Mouse (Mus musculus) layer of hippocampus, adult 18-20 months (tissue): Measurements from ENCODE around the gene Olfr776. TPM values are rescaled to one million over a fixed set of nuclear protein-coding genes. Genes with fewer than 3 reads are reported as not detected.
"Not testable (repeated sequence)": the region's sequence is repeated elsewhere in the genome, so short reads cannot be mapped to it uniquely, and the experiment has no call there.

Experiments used
- DNase-seq, 2 experiments: peaks; one replicate each; pipeline ENCODE4 v3.0.0; 2022; ENCODE audit warnings: low spot score in 2 of 2
- long read RNA-seq: library from polyadenylated mRNA; stranded (forward); transcript quantifications from one replicate; pipeline ENCODE4 v2.0.0, GENCODE M21; 2021
- total RNA-seq, 2 experiments: library from RNA; stranded (reverse); gene quantifications; 2 replicates each; pipeline ENCODE4 v1.2.3; 2021

The Olfr776 gene
- not detected for total RNA-seq
- long read RNA-seq, result 0 reads

DNA sequence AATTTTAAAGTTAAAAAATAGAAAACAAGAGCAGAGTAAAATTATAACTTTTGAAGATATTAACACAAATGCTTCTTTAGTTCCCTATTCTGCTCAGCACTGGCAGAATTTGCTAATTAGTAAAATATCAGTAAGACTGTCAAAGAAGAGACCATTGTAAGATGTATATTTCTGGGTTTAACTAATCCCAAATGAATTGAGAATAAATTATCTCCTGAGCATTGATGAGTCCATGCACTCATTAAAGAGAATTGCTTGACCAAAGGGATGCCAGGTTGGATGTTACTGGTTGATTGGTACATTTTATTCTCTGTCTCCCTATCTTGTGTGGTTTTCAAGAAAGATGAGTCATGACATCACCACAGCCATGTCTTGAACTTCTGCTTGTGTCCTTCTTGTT, at the start of gene Olfr776:
Olfr776 (plus strand) TSS at position 301 of the 400 bp plus-strand sequence.
- DNase-seq, result no peak

DNA sequence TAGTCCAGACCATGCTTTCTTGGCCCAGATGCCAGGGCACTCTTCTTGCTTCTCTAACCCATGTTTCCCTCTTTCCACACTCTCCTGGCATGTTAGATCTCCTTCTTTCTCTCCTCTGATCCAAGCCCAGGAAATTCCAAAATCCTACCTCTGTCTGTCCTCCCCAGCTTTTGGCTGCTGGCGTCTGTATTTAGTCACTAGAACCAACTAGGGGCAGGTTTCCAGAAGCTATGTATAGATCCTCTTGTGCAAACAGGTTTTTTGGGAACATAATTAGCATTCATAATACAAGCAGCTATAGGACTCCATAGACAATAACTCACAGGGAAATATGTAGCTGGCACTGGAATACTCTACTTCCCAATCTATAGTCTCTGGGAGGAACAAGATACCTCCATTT, 28.2 kb upstream of the Olfr776 start:
- DNase-seq, result no peak

DNA sequence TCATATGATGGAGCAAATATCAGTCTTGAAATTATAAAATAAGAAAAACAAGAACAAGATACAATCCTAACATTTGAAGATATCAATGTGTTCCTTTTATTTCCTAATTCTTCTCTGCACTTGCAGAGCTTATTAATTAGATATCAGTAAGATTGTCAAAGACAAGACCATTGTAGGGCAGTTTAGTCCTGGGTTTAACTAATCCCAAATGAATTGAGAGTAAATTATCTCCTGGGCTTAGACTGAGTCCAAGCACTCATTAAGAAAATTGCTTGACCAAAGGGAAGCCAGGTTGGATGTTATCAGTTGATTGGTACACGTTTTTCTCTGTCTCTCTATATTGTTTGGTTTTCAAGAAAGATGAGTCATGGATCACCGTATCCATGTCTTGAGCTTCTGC, 23.0 kb upstream of the Olfr776 start, which contains the start of gene Olfr774:
Olfr774 (plus strand) TSS at position 301 of the 400 bp plus-strand sequence.
- DNase-seq, result no peak

DNA sequence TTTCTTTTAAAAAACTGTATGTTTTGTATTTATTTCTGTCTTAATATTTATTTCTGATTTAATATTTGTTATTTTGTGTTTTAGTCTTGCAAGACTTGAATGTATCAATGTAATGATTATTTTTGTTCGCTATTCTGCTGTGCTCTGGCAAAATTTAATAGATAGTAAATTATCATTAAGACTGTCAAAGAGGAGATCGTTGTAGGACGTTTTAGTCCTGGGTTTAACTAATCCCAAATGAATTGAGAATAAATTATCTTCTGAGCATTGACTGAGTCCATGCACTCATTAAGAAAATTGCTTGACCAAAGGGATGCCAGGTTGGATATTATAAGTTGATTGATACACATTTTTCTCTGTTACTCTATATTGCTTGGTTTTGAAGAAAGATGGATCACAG, 10.8 kb upstream of the Olfr776 start, which contains the start of gene Olfr775:
Olfr775 (plus strand) TSS at position 301 of the 400 bp plus-strand sequence.
- DNase-seq, result no peak

DNA sequence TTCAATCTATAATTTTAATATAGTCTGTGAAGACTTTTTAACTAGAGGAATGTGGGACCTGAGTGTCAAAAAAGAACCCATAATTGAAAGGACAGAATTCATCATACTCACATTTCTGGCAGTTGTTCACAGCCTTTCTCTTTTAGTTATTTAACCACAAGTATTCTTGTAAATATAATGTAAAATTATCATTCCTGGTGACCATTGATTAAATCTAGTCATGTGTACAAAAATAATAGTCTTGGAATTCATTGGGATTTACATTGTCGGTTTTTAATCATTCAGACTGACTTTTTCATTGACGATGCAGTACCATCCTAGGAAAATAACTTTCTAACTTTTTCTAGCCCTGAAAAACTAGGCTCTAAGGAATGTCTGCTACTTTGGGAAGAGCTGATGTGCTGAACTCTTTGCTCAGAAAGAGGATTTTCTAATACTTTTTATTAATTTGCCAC, 12.2 kb downstream of the Olfr776 start, which contains the start of gene Olfr777:
Olfr777 (minus strand) TSS at position 405 of the 455 bp plus-strand sequence.
- no peak for DNase-seq

DNA sequence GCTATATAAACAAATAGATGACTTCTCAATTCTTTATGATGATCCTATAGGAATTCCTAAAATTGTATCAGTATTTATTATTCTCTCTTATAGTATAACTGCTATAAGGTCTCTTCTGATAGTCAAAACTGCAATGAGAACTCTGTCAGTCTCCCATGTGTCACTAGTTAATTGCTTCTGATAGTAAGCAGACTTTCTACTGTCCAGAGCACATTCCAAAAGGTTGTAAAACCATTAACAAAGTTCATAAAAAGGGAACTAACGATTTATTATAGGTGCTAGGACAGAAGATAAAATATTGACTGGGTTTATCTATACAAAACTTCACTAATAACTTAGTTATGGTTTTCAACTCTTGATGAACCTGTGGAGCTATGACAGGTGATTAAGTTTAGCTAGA, 54.0 kb downstream of the Olfr776 start:
- not testable (repeated sequence) for DNase-seq

DNA sequence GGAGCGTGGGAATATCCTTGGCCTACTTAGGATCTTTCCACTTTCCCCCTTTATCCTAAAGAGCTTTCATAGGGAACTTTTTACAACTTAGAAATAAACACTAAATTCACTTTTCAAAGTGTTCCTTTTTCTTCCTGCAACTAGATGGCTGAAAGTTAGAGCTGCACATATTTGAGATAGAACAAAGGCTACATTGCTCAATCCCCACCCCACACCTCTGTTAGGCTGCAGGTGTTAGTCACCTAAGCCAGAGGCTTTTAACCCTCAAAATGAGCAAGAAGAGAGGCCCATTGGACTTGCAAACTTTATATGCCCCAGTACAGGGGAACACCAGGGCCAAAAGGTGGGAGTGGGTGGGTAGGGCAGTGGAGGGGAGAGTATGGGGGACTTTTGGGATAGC, 54.6 kb downstream of the Olfr776 start:
- not testable (repeated sequence) for DNase-seq

Other genes with a start within 250 kb of the Olfr776 start
- not detected for gene Olfr763, start 248.3 kb upstream of the Olfr776 start, total RNA-seq
- not detected for gene Olfr764-ps1, start 219.2 kb upstream of the Olfr776 start, total RNA-seq
- gene Olfr765, start 209.1 kb upstream of the Olfr776 start, total RNA-seq, result not detected
- not detected for gene Olfr766-ps1, start 190.2 kb upstream of the Olfr776 start, total RNA-seq
- gene Olfr767, start 176.2 kb upstream of the Olfr776 start, total RNA-seq, result not detected
- gene Olfr768, start 159.8 kb upstream of the Olfr776 start, total RNA-seq, result not detected
- not detected for gene Olfr769, start 141.3 kb upstream of the Olfr776 start, total RNA-seq
- not detected for gene Olfr770, start 120.1 kb upstream of the Olfr776 start, total RNA-seq
- gene Olfr771, start 94.4 kb upstream of the Olfr776 start, total RNA-seq, result not detected
- not detected for gene Olfr772, start 81.2 kb upstream of the Olfr776 start, total RNA-seq
- not detected for gene Olfr773, start 71.7 kb upstream of the Olfr776 start, total RNA-seq
- gene Olfr774, start 22.9 kb upstream of the Olfr776 start, total RNA-seq, result not detected
- not detected for gene Olfr775, start 10.7 kb upstream of the Olfr776 start, total RNA-seq
- not detected for gene Olfr777, start 12.4 kb downstream of the Olfr776 start, total RNA-seq
- gene Olfr780, start 59.0 kb downstream of the Olfr776 start, total RNA-seq, result not detected
- not detected for gene Olfr781, start 69.7 kb downstream of the Olfr776 start, total RNA-seq
- gene Olfr782, start 89.7 kb downstream of the Olfr776 start, total RNA-seq, result not detected
- under 1 TPM; 0.10 to 0.22 TPM for gene Olfr784, start 125.0 kb downstream of the Olfr776 start, total RNA-seq
- not detected for gene Olfr785, start 146.3 kb downstream of the Olfr776 start, total RNA-seq
- gene Olfr786, start 168.2 kb downstream of the Olfr776 start, total RNA-seq, result not detected
- not detected for gene Olfr787, start 202.7 kb downstream of the Olfr776 start, total RNA-seq
- gene Olfr788, start 211.9 kb downstream of the Olfr776 start, total RNA-seq, result not detected
- not detected for gene Olfr789, start 225.6 kb downstream of the Olfr776 start, total RNA-seq
- gene Olfr790, start 239.4 kb downstream of the Olfr776 start, total RNA-seq, result not detected